Mouse (Mus musculus): Measurements from ENCODE around the gene Orm1.

Gene Orm1

DNA sequence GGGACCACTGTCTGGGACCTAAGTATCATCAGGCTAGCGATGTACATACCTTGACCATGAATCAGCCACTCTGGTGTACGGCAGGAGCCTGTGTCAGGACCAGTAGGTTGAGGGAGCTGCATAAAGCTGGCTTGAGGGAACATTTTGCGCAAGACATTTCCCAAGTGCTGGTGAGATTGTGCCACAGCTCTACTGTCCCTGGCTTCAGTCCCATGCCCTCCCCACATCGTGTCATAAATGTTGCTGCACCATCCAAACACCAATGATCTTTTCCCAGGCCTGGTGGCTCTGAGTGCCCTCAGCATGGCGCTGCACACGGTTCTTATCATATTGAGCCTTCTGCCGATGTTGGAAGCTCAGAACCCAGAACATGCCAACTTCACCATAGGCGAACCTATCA, at the start of gene Orm1:
Gene Orm1, plus strand, starts transcription at position 266 of the 400 bp plus-strand sequence.
- DNase-seq (ENCODE audit: low read depth), result no peak

- no peak for DNase-seq (ENCODE audit: low read depth)
Measured at GRCm38 (mm10) chr4:63295641-63296040, 48.7 kb upstream of the Orm1 start.

GRCm38 (mm10) chr4:63296263-63296662, 48.1 kb upstream of the Orm1 start:
- DNase-seq (ENCODE audit: low read depth), result no peak

GRCm38 (mm10) chr4:63296876-63297275, 47.5 kb upstream of the Orm1 start:
- DNase-seq (ENCODE audit: low read depth), result no peak

GRCm38 (mm10) chr4:63298191-63298590, 46.2 kb upstream of the Orm1 start:
- DNase-seq (ENCODE audit: low read depth), result no peak

DNA sequence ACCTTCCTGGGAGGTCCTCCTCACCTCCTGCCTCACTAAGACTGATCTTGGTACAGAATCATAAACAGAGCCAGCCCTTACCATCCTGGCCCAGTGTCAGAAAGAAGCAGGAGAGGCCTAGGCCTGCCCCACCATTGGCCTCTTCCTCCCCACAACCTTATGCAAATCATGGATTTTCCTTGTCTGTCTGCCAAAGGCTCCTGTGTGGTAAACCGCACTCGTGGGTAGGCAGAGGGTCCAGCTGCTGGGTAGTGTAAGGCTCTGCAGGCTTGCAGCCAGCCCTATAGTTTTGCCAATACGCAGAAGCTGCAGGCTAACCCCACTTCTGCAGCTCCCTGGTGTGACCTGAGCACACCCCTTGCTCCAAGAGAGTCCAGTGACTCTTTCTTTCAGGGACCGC, 41.7 kb upstream of the Orm1 start:
- DNase-seq (ENCODE audit: low read depth), result no peak

DNA sequence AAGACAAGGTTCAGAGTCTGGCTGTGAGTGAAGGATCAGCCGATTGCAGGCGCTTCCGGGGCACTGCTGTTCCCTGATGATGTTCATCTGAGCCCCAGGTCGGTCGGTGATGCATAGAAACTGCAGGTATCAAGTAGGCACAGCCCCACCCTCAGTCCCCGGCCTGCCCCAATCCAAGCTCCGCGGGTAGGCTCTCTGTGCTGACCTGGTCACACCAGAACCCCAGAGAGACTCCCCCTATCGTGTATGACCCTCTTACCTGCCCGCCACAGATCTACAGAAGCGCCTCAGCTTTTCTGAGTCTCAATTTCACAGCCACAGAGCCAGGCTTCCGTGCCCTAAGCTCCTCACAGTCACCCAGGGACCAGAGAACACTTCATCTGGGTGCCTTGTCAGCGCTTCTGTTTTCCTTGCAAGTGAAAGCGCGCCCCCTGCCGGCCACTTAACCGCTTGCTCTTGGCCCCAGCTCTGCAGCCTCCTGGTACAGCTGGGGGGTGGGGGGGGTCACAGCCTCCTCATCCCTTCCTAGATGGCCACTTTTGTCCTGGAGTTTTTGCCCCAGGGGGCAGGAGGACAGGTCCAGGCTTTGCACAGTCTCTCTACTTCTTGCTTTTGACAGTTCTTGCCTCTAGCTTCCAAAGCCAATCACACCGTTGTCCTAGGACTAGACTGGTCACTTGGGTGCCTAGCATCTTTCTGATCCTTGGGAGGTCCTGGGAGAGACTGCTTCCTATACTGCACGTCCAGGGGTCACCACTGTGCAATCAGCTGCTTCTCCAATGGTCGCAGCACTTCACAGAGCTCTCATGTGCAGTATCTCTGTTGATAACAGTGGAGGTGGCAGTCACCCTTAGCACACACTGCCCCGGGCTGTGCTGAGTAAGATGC, 36.9 kb upstream of the Orm1 start:
- peak; percentile 42 for DNase-seq (ENCODE audit: low read depth)

DNA sequence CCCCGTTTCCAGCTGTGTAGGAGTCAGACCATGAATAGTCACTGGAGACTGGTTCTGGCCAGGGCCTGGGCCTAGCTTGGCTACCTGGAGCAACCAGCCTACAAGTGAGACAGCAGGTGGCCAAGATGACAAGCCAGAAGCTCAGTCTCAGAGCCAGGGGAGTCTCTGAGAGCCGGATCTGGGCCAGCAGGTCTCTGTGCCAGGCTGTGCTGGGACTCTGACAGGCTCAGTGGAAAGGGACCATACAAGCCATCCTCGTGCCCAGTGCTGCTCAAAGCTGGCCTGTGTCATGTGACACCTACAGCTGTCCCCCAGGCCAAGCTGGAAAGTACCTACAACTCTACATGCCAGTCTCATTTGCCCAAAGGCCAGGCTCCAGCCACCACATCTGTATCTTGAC, 36.0 kb upstream of the Orm1 start:
- DNase-seq (ENCODE audit: low read depth), result no peak

GRCm38 (mm10) chr4:63310247-63310855, 34.0 kb upstream of the Orm1 start:
- DNase-seq (ENCODE audit: low read depth), result no peak

- DNase-seq (ENCODE audit: low read depth), result no peak
Measured at GRCm38 (mm10) chr4:63311426-63311825, 32.9 kb upstream of the Orm1 start.

DNA sequence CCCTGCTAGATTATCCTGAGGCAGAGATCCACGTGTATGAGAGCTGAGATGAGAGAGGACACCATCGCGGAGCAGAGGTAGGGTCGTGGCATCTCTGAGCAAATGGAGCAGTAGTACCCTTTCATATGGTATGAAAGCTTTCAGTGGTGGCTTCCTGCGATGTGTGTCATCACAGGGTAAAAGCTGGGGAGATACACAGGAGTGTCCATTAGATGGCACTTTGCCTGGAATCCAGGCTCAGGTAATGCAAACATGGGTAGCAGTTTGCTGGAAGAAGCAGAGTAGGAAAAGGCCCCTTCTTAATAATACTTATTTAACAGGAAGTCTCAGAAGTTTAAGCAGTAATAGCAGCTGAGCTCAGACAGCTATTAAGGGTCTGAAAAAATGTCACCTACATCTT, 30.3 kb upstream of the Orm1 start:
- DNase-seq (ENCODE audit: low read depth), result no peak

DNA sequence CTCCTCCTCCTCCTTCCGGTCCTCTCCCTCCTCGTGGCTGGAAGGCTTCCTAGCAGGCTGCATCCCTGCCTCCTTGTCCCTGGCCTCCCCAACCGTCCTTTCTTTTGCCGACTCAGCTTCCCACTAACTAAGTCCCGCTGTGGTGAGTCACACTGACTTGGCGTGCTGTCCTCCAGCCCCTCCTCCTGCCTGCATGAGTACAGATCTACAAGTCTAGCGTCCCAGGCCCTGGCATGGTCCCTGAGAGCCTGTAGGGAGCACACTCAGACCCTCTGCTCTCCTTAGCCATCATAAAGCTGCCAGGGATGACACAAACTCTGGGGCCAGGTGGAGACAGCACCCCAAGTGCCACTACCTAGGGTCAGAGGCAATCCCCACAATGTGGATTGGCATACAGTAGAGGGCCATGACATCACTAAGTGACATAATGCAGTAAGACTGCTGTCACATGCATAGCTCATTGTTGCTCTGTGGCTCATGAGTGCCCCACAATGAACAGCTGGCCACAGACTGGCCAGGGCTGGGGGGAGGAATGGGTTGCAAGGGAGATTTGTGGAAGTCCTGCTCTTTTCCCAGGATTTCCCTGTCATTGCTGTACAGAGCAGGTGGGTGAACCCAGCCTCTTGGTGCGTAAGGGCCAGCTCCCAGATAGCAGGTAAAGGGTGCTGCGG, 28.1 kb upstream of the Orm1 start:
- no peak for DNase-seq (ENCODE audit: low read depth)

DNA sequence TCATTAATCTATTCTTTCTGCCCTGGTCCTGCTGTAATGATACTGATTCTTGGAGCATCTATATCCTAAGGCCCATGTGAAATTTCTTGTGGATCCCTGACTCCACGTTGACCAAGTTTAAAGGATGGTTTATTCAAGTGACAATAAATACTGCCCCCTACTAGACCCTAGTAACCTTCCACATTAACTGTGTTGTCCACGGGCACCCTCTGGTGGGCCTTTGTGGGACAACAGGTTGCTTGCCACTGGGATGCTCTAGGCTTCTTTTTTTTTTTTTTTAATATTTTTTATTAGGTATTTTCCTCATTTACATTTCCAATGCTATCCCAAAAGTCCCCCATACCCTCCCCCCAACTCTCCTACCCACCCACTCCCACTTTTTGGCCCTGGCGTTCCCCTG, 24.8 kb upstream of the Orm1 start:
- peak; percentile 10 for DNase-seq (ENCODE audit: low read depth)

GRCm38 (mm10) chr4:63323275-63323815, 21.0 kb upstream of the Orm1 start:
- no peak for DNase-seq (ENCODE audit: low read depth)

GRCm38 (mm10) chr4:63333403-63333802, 11.0 kb upstream of the Orm1 start:
- DNase-seq (ENCODE audit: low read depth), result no peak

- no peak for DNase-seq (ENCODE audit: low read depth)
Measured at GRCm38 (mm10) chr4:63338414-63339076, 5.8 kb upstream of the Orm1 start.

GRCm38 (mm10) chr4:63342491-63342890, 1.9 kb upstream of the Orm1 start:
- DNase-seq (ENCODE audit: low read depth), result no peak

DNA sequence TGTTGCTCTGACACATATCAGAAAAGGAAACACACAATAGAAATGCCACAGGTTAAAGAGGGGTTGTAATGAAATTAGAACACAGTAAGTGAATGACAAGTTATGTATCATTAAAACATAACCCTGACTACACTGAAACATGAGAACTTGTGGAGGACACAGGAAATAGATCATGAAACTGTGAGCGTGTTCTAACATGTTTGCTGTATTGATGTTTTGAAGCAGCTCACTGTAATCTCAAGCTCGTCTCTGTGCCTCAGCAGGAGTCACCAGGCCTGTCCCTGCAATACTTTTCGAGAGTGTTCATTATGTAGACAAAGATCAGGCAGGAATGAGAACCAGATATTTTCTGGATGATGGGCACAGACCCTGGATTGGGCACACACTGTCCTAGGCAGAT, 752 bp upstream of the Orm1 start:
- no peak for DNase-seq (ENCODE audit: low read depth)

DNA sequence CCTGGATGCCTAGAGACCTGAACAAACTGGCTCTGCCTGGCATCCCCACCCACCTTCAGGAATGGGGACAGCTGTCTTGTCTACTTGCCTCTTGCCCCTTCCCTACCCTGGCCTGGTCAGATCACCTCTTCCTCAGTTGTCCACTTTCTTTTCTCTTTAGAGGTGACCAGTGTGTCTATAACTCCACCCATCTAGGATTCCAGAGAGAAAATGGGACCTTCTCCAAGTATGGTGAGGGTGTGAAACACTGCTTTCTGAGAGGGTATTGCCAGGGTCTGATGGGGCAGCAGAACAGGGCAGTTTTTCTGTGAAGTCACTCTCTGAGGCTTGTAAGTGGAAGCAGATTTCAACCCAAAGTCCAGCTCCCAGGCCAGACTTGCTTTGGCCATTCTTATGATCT, 901 bp downstream of the Orm1 start:
- DNase-seq (ENCODE audit: low read depth), result no peak

GRCm38 (mm10) chr4:63346659-63347058, 2.3 kb downstream of the Orm1 start:
- DNase-seq (ENCODE audit: low read depth), result no peak

GRCm38 (mm10) chr4:63348524-63348923, 4.2 kb downstream of the Orm1 start:
- DNase-seq (ENCODE audit: low read depth), result no peak

Measured in c-Kit-positive CD71-positive TER-119-negative erythroid progenitor cells, embryonic 14.5 days (primary cell).